Mouse (Mus musculus) neural tube, embryonic 13.5 days (tissue): ENCODE data around the gene Gm49661. TPM values are rescaled to one million over a fixed set of nuclear protein-coding genes. Genes with fewer than 3 reads are reported as not detected.

ENCODE experiments used
- ATAC-seq: fragments of 200-750 bp; cut with Nextera tagmentation; 2 replicates; pipeline ENCODE4 v1.8.0; 2017; ENCODE audit warnings: low read depth, mild to moderate bottlenecking, moderate TSS enrichment, moderate library complexity
- H3K27ac ChIP-seq: fragments of 300-500 bp; sonication (generic); replicated peaks from 2 replicates; pipeline ENCODE4 v1.5.1; 2015; ENCODE audit warnings: moderate library complexity, mild to moderate bottlenecking, inconsistent platforms
- H3K27me3 ChIP-seq: fragments of 300-500 bp; sonication (generic); 2 replicates; pipeline ENCODE4 v1.6.1; 2015; ENCODE audit warnings: mild to moderate bottlenecking, inconsistent platforms
- H3K36me3 ChIP-seq: fragments of 300-500 bp; sonication (generic); 2 replicates; pipeline ENCODE4 v1.6.1; 2015; ENCODE audit warnings: mild to moderate bottlenecking, inconsistent platforms
- H3K4me1 ChIP-seq: fragments of 300-500 bp; sonication (generic); replicated peaks from 2 replicates; pipeline ENCODE4 v1.6.1; 2015; ENCODE audit warnings: inconsistent platforms
- H3K4me2 ChIP-seq: fragments of 300-500 bp; sonication (generic); 2 replicates; pipeline ENCODE4 v1.6.1; 2015; ENCODE audit warnings: inconsistent platforms, mild to moderate bottlenecking, moderate library complexity
- H3K4me3 ChIP-seq: fragments of 300-500 bp; sonication (generic); 2 replicates; pipeline ENCODE4 v1.5.1; 2015; ENCODE audit warnings: mild to moderate bottlenecking, inconsistent platforms
- H3K9ac ChIP-seq: fragments of 300-500 bp; sonication (generic); 2 replicates; pipeline ENCODE4 v1.6.1; 2015; ENCODE audit warnings: moderate library complexity, mild to moderate bottlenecking, inconsistent platforms
- H3K9me3 ChIP-seq: fragments of 300-500 bp; sonication (generic); 2 replicates; pipeline ENCODE4 v1.6.1; 2016; ENCODE audit warnings: inconsistent platforms
- WGBS: fragments of 180-500 bp; shearing (Covaris S2); methylation state at CpG from one replicate; pipeline ENCODE4 v1.1.7; 2015; 5-methylcytosine and 5-hydroxymethylcytosine counted together
- polyA plus RNA-seq: library from polyadenylated mRNA; unstranded; fragments of >200 nt; fragmentation: Nextera tagmentation; extraction: Ambion mirVana; gene quantifications from 2 replicates; pipeline ENCODE4 v1.2.1, GENCODE M21; 2015

The Gm49661 gene
- polyA plus RNA-seq, 1 experiment from 2014 or later: not detected

DNA sequence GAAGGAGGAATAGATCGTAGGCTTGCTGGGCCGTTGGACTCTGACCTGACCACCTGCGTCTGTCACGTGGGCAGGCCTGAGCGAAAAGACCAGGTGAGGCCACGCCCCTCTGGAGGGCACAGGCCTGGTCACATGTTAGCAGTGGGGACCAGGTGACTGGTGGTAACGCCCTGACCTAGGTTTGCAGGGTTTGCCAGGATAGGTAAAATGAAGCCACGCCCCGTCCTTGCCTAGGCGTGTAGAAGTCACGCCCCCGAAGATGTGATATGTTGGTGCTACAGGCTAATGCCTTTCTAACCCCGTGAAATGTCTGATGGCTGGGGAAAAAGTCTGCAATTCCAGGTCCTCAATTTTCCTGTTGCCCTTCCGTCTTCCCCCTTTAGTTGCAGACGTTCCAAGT, 21.6 kb upstream of the Gm49661 start:
- no peaks in the 10 kb centered on the region for H3K9me3 ChIP-seq
- peak; percentile 62 for ATAC-seq
- WGBS: 2% methylated on average over 15 of the region's 15 CpGs
- H3K4me3 ChIP-seq: peak overlapping the region; percentile 53
- H3K9ac ChIP-seq: peak overlapping the region; percentile 78
- H3K36me3 ChIP-seq: no peaks in the 10 kb centered on the region; the same call in 1 of the 2 replicates
- H3K4me2 ChIP-seq: peak overlapping the region; percentile 80
- H3K27me3 ChIP-seq: peaks cover 44% of the 10 kb centered on the region
- H3K4me1 ChIP-seq: peaks cover 31% of the 10 kb centered on the region
- H3K27ac ChIP-seq: peak overlapping the region; percentile 50; the same call in 1 of the 2 replicates

DNA sequence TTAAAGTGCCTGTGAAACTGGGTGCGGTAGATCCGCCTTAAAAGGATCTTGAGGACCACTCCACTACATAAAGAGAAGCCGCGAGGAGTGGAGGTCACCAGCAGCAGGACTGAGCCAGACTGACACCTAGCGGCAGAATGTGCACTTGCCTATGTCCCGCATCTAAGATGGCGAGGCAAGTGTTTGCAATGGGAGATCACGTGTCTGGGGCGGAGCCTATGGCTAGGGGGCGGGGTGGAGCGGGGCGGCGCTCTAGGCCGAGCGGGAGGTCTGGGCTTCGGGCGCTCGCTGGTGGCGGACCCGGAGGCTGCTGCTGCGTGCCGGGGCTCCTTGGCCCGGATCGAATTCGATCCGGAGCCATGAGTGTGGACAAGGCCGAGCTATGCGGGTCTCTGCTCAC, 21.1 kb upstream of the Gm49661 start, which contains the start of gene Hook2:
Hook2 (plus strand) TSS at position 255 of the 400 bp plus-strand sequence.
- peak within 1 kb of the TSS; percentile 81 for H3K27ac ChIP-seq
- H3K4me3 ChIP-seq: peak within 1 kb of the TSS; percentile 53
- peak within 1 kb of the TSS; percentile 78 for H3K9ac ChIP-seq
- peak within 1 kb of the TSS; percentile 80 for H3K4me2 ChIP-seq
- peak; percentile 88 for ATAC-seq
- no peaks in the 10 kb centered on the region for H3K9me3 ChIP-seq
- WGBS: 1% methylated on average over 28 of the region's 28 CpGs
- H3K4me1 ChIP-seq: peaks cover 31% of the 10 kb centered on the region
- H3K36me3 ChIP-seq: no peaks in the 10 kb centered on the region; the same call in 1 of the 2 replicates
- H3K27me3 ChIP-seq: peaks cover 40% of the 10 kb centered on the region

DNA sequence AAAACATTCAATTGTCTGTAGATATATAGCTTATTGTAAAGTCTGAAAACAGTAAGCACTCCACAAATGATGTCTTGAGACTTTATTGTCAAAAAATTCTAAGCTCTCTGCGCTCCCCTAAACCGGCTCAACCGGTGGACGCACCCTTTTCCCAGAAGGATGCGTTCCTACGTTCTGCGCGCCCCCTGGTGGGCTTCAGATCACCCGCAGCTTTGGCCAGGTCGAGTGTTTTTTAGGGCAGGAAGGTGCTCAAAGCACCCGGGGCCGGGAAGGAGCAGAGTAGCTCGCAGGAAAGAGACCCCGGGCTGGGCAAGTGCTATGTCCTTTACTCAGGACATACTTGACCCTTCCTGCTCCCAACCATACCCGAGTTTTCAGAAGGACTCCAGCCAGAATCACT, 20.6 kb upstream of the Gm49661 start:
- Histone ChIP-seq H3K9me3 (no peaks in the 10 kb centered on the region), H3K4me3 (peak overlapping the region; percentile 53), H3K27ac (peak overlapping the region; percentile 81), H3K4me2 (peak overlapping the region; percentile 80), H3K4me1 (peaks cover 37% of the 10 kb centered on the region), H3K9ac (peak overlapping the region; percentile 72), H3K36me3 (no peaks in the 10 kb centered on the region; the same call in 1 of the 2 replicates), H3K27me3 (peaks cover 35% of the 10 kb centered on the region)
- under 1% methylated on average over 15 of the region's 15 CpGs for WGBS
- peak; percentile 59 for ATAC-seq

DNA sequence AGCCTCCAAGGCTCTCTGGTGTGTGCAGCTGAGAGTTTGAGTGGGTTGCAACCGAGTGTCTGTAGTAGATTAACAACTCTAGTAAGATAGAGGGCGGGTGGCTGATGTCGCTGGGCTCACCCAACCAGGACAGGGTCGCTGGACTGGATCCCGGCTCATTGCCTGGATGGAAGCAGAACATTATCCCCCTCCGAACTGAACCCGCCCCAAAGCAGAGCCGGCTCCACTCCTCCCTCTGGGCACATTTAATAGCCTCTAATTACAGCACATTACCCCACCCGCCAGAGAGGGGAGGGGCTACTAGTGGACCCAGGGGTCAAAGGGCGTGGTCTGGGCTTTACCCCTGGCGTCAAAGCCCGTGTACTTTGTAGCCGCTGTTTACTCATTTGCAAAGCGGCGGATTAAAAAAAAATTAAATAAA, 20.1 kb upstream of the Gm49661 start:
- no peak for ATAC-seq
- H3K9ac ChIP-seq: no peak overlapping the region; the same call in 1 of the 2 replicates
- peaks cover 42% of the 10 kb centered on the region for H3K4me1 ChIP-seq
- 7% methylated on average over 15 of the region's 15 CpGs for WGBS
- H3K9me3 ChIP-seq: no peaks in the 10 kb centered on the region
- H3K27me3 ChIP-seq: peaks cover 35% of the 10 kb centered on the region
- no peaks in the 10 kb centered on the region for H3K36me3 ChIP-seq
- H3K27ac ChIP-seq: no peak overlapping the region
- peak overlapping the region; percentile 53; the same call in 1 of the 2 replicates for H3K4me3 ChIP-seq
- H3K4me2 ChIP-seq: peak overlapping the region; percentile 80

DNA sequence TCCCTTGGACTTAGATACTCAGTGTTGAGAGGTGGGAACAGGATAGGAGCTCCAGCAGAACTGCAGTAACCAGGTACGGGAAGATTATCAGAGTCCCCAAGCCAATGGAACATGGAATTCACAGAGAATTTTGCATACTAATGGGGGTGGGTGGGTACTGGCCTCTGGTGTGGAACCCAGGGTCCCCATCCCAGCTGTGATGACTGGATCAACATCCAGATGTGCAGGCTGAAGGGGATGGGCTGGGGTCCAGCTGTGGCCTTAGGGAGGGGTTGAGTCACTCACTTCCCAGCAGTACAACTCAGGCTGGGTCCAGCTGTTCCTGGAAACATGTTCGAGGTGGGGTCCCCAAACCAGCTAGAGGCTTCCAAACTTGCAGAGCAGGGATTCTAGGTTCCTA, 18.7 kb upstream of the Gm49661 start:
- H3K27me3 ChIP-seq: peaks cover 39% of the 10 kb centered on the region
- ATAC-seq: no peak
- H3K4me3 ChIP-seq: no peak overlapping the region
- no peaks in the 10 kb centered on the region for H3K9me3 ChIP-seq
- H3K4me2 ChIP-seq: no peak overlapping the region
- H3K27ac ChIP-seq: no peak overlapping the region
- WGBS: 58% methylated on average over 2 of the region's 2 CpGs
- H3K36me3 ChIP-seq: no peaks in the 10 kb centered on the region
- no peak overlapping the region for H3K9ac ChIP-seq
- peaks cover 43% of the 10 kb centered on the region for H3K4me1 ChIP-seq

DNA sequence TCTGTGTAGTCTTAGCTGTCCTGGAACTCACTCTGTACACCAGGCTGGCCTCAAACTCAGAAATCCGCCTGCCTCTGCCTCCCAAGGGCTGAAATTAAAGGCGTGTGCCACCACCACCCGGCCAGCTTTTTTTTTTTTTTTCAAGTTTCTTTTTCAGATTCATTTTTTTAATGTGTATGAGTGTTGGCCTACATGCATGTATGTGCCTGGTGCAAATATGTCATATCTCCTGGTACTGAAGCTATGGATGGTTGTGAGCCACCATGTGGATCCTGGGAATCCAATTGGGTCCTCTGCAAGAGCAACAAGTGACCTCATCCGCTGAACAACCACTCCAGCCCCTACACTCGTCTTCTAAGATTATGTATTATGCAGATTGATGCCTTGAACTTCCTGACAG, 18.2 kb upstream of the Gm49661 start:
- H3K4me3 ChIP-seq: no peak overlapping the region
- ATAC-seq: no peak
- H3K9me3 ChIP-seq: no peaks in the 10 kb centered on the region
- H3K9ac ChIP-seq: no peak overlapping the region
- peaks cover 43% of the 10 kb centered on the region for H3K4me1 ChIP-seq
- H3K36me3 ChIP-seq: no peaks in the 10 kb centered on the region
- 86% methylated on average over 5 of the region's 5 CpGs for WGBS
- no peak overlapping the region for H3K27ac ChIP-seq
- peaks cover 43% of the 10 kb centered on the region for H3K27me3 ChIP-seq
- no peak overlapping the region for H3K4me2 ChIP-seq

DNA sequence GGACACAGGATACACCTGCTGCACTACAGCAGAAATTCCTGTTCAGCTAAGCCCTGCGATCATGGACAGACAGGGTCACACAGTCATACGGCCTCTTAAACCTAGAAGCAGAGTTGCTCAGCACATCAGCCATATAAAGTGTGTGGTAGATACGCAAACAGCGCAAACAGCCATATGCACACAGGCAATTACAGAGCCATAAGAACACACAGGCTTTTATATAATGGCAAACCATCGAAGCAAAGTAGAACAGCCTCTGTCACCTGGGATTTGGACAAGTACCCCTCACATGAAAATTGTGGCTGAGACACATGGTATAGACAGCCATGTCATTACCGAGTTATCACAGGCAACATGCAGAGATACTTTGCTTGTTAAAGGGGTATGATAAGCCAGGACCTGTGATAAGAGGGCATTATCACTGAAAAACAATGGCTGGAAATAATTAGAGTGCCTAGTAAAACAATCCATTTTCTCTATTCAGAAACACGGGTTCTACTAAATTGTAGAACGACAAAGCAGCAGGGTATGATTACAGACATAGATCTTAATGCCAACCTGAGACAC, 17.2 kb upstream of the Gm49661 start:
- peaks cover 48% of the 10 kb centered on the region for H3K27me3 ChIP-seq
- H3K4me3 ChIP-seq: peak overlapping the region; percentile 48
- ATAC-seq: no peak
- peak overlapping the region; percentile 67 for H3K27ac ChIP-seq
- peak overlapping the region; percentile 99 for H3K4me2 ChIP-seq
- peak overlapping the region; percentile 73 for H3K9ac ChIP-seq
- WGBS: 31% methylated on average over 8 of the region's 8 CpGs
- H3K4me1 ChIP-seq: peaks cover 52% of the 10 kb centered on the region
- H3K9me3 ChIP-seq: no peaks in the 10 kb centered on the region
- H3K36me3 ChIP-seq: no peaks in the 10 kb centered on the region

DNA sequence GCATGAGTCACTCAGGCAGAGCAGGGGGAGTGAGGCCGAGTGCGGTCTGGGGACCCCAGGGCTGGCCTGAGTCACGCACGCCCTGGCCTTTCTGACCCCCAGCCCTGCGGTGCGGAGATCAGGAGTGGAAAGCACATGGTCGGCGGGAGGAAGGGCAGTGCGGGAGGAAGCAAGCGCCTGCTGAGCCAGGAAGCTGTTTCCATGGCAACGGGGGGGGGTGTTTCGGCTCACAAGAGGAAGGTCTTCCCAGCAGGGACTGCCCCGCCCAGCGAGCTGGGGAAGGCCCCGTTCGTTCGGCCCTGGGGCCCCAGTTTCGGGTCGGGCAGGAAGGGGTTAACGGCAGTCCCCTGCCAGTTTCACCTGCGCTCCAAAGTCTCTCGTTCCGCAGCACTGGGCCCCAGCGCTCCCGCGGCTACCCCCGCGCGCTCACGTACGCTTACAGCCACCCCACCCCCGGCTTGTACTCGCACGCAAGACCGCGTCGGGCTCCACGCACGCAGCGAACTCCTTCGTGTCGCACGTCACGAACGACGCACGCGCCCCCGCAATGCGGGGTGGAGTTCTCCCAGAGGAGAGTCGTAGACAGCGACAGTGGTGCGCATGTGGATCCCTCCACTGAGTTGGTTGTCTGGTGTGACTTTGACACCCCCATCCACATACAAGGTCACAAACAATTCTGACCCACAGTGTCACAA, 16.6 kb upstream of the Gm49661 start:
- peak; percentile 19; the same call in 1 of the 2 replicates for ATAC-seq
- H3K27me3 ChIP-seq: peaks cover 51% of the 10 kb centered on the region
- WGBS: under 1% methylated on average over 52 of the region's 53 CpGs
- H3K27ac ChIP-seq: peak overlapping the region; percentile 67
- H3K4me2 ChIP-seq: peak overlapping the region; percentile 99
- no peaks in the 10 kb centered on the region for H3K36me3 ChIP-seq
- no peaks in the 10 kb centered on the region for H3K9me3 ChIP-seq
- H3K9ac ChIP-seq: peak overlapping the region; percentile 73
- peaks cover 54% of the 10 kb centered on the region for H3K4me1 ChIP-seq
- H3K4me3 ChIP-seq: peak overlapping the region; percentile 48

DNA sequence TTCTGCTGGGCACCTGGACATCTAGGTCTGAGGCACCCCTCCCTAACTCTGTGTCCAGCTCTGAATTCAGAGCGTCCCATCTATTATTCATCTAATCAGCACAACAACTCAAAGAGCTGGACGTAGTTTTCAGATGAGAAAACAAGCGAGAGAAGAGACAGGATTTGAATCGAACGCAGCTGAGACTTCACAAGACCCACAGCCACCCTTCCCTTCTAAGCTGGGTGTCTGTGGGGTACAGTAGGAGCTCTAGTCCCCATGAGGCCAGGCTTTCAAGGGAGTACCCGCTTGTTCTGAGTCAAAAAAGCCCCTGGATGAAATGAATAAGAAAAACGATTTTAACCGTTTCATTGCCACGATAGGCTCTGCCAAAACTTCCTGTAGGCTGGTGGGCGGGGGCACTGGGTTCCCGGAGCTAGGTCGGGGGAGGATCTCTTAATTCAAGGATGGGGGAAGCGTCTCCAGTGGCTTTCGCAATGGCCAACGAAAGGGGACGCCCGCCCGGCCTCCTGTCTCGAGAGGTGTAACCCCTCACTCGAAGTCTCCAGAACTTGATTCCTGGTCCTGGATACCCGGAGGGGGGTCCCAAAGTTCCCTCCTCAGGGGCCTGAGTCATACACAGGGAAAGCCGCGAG, 15.9 kb upstream of the Gm49661 start:
- Histone ChIP-seq H3K4me1 (peaks cover 59% of the 10 kb centered on the region), H3K4me3 (peak overlapping the region; percentile 48), H3K9ac (peak overlapping the region; percentile 73), H3K4me2 (peak overlapping the region; percentile 99), H3K9me3 (no peaks in the 10 kb centered on the region), H3K36me3 (no peaks in the 10 kb centered on the region), H3K27me3 (peaks cover 57% of the 10 kb centered on the region), H3K27ac (peak overlapping the region; percentile 67)
- under 1% methylated on average over 23 of the region's 23 CpGs for WGBS
- ATAC-seq: no peak

DNA sequence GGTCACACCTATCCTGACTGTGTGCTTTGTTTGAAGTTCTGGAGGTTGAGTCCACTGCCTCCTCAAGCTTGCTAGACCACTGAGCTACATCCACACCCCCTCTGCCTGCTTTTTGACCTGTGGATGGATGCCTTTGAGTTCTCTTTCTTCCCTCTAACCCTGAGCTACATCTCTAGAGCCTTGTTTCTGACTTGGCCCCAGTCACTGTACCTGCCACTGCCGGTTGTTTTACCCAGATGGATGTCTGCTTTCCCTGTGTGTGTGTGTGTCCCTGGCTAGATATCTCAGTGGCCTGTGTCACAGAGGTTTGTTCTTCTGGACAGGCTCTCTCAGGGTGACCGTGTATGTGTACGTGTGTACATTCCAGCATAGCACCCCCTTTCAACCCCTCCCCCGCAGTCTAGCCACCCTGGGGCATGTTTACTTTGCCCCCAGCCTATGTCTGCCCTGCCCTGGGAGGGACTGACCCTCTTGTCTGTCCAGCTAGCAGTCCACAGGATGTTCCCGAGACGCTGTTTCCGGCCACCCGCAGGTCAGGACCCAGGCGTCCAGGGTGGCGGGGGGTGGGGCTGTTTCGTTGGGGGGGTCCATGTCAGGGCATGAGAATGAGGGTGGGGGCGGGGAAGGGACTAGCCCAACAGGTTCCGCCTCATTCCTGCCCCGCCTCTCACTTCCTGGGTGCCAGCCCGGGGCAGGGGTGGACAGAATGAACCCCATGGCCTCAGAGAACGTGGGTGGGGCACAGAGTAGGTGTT, 15.2 kb upstream of the Gm49661 start:
- H3K27me3 ChIP-seq: peaks cover 61% of the 10 kb centered on the region
- H3K4me2 ChIP-seq: peak overlapping the region; percentile 99
- H3K4me1 ChIP-seq: peaks cover 60% of the 10 kb centered on the region
- no peak overlapping the region; the same call in 1 of the 2 replicates for H3K4me3 ChIP-seq
- peak overlapping the region; percentile 67; the same call in 1 of the 2 replicates for H3K27ac ChIP-seq
- ATAC-seq: no peak
- H3K9ac ChIP-seq: 0 out of 2 replicates have a peak overlapping the region, but pooled peaks have one; percentile 73
- 14% methylated on average over 15 of the region's 16 CpGs for WGBS
- no peaks in the 10 kb centered on the region for H3K36me3 ChIP-seq
- no peaks in the 10 kb centered on the region for H3K9me3 ChIP-seq

DNA sequence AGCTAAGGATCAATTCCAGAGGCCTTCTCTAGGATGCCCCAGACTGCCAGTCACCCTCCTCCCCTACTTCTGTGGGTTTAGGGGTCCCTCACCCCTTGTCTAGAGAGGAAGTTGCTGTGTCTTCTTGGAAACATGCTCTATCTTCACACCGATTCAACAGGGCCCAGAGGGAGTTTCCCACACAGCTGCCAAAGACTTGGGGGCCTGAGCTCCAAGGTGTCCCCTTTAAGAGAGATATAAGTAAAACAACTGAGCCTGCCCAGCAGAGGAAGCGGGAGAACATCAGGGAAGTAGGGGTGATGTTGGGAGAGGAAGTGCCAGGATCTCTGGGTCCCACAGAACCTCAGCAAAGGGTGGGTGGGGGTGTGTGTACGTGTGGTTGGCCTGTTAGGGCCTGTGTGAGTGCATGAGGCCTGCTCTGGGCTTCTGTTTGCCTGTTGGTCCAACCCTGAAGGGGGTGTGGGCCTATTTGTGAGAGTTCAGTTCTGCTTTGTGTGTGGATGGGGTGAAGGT, 13.3 kb upstream of the Gm49661 start:
- Histone ChIP-seq H3K4me2 (no peak overlapping the region), H3K4me1 (peaks cover 73% of the 10 kb centered on the region), H3K4me3 (no peak overlapping the region), H3K27ac (no peak overlapping the region), H3K9ac (no peak overlapping the region), H3K27me3 (peaks cover 64% of the 10 kb centered on the region), H3K36me3 (no peaks in the 10 kb centered on the region), H3K9me3 (no peaks in the 10 kb centered on the region)
- no peak for ATAC-seq
- 74% methylated on average over 3 of the region's 3 CpGs for WGBS
